Mouse (Mus musculus) intestine, postnatal 0 days (tissue): ENCODE results near the gene Samd13. TPM values are rescaled to one million over a fixed set of nuclear protein-coding genes. Genes with fewer than 3 reads are reported as not detected.

Source experiments
- ATAC-seq: fragments of 200-750 bp; cut with Nextera tagmentation; 2 replicates; pipeline ENCODE4 v1.8.0; 2017; ENCODE audit warnings: mild to moderate bottlenecking, moderate TSS enrichment, moderate library complexity
- H3K27ac ChIP-seq: fragments of 300-500 bp; sonication (generic); 2 replicates; pipeline ENCODE4 v1.5.1; 2014; ENCODE audit warnings: mild to moderate bottlenecking, low read depth, low read length, moderate library complexity
- H3K27me3 ChIP-seq: fragments of 300-500 bp; sonication (generic); replicated peaks from 2 replicates; pipeline ENCODE4 v1.6.1; 2014; ENCODE audit warnings: low read length, mixed read lengths; ENCODE audit not compliant: control insufficient read depth, insufficient read depth
- H3K36me3 ChIP-seq: fragments of 300-500 bp; sonication (generic); 2 replicates; pipeline ENCODE4 v1.6.1; 2014; ENCODE audit warnings: mild to moderate bottlenecking, moderate library complexity; ENCODE audit not compliant: control insufficient read depth, insufficient read depth
- H3K4me1 ChIP-seq: fragments of 300-500 bp; sonication (generic); replicated peaks from 2 replicates; pipeline ENCODE4 v1.6.1; 2014; ENCODE audit warnings: antibody characterized with exemption, low read length, mixed read lengths; ENCODE audit not compliant: control insufficient read depth, insufficient read depth
- H3K4me2 ChIP-seq: fragments of 300-500 bp; sonication (generic); replicated peaks from 2 replicates; pipeline ENCODE4 v1.6.1; 2014; ENCODE audit warnings: low read depth, mild to moderate bottlenecking, moderate library complexity
- H3K4me3 ChIP-seq: fragments of 300-500 bp; sonication (generic); 2 replicates; pipeline ENCODE4 v1.5.1; 2014; ENCODE audit warnings: low read depth, low read length
- H3K9ac ChIP-seq: fragments of 300-500 bp; sonication (generic); 2 replicates; pipeline ENCODE4 v1.6.1; 2014; ENCODE audit warnings: mild to moderate bottlenecking, low read depth, low read length
- H3K9me3 ChIP-seq: fragments of 300-500 bp; sonication (generic); 2 replicates; pipeline ENCODE4 v1.6.1; 2016; ENCODE audit warnings: mixed run types; ENCODE audit not compliant: control insufficient read depth
- CTCF ChIP-seq: sonication (generic); IDR thresholded peaks from 2 replicates; pipeline ENCODE4 v1.5.1; 2016; ENCODE audit warnings: low read depth, mild to moderate bottlenecking, control low read depth, antibody characterized with exemption, moderate library complexity
- WGBS: fragments of 180-500 bp; shearing (Covaris S2); extraction: QIAGEN DNeasy Blood & Tissue Kit; methylation state at CpG from one replicate; pipeline ENCODE4 v1.1.7; 2014; 5-methylcytosine and 5-hydroxymethylcytosine counted together
- polyA plus RNA-seq: library from polyadenylated mRNA; unstranded; fragments of >200 nt; fragmentation: Nextera tagmentation; extraction: Ambion mirVana; gene quantifications from 2 replicates; pipeline ENCODE4 v1.2.1, GENCODE M21; 2015

Samd13 gene
- polyA plus RNA-seq, 1 experiment from 2014 or later, result 0.07 TPM

DNA sequence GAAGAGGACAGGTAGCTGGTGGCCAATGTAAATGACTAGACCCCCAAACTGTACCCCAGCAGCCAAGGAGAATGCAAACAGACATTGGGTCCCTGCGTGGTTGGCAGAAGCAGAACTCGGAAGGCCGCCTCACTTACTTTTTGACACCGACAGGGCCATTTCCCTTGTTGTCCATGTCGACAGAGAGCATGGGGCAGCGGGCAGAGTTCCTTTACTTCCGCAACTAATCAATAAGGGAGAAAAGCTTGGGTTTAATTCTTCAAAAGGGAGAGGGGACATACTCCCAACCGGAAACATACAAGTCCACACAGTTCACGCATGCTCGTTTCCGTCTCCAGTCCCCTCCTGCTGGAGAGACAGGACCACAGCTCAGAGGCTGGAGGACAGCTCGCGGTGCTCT, 4.8 kb downstream of the Samd13 start:
- 90% methylated on average over 13 of the region's 13 CpGs for WGBS
- TF ChIP-seq CTCF, result no peak
- ATAC-seq, result no peak

GRCm38 (mm10) chr3:146679646-146680045, 5.7 kb downstream of the Samd13 start:
- Histone ChIP-seq H3K27me3 (no peaks in the 10 kb centered on the region; the same call in 1 of the 2 replicates), H3K4me1 (0 out of 2 replicates have a peak, but pooled peaks cover 3% of the 10 kb centered on the region), H3K27ac (no peak overlapping the region), H3K9ac (no peak overlapping the region), H3K4me2 (no peak overlapping the region), H3K9me3 (no peaks in the 10 kb centered on the region), H3K4me3 (no peak overlapping the region), H3K36me3 (no peaks in the 10 kb centered on the region)
- 92% methylated on average over 16 of the region's 16 CpGs for WGBS
- TF ChIP-seq CTCF, result no peak
- ATAC-seq, result no peak

More for the DNA sequence above, 4.8 kb downstream of the Samd13 start:
- Histone ChIP-seq H3K4me2 (no peak overlapping the region), H3K9me3 (no peaks in the 10 kb centered on the region), H3K4me3 (no peak overlapping the region), H3K36me3 (no peaks in the 10 kb centered on the region), H3K27ac (no peak overlapping the region), H3K9ac (no peak overlapping the region), H3K4me1 (peaks cover 3% of the 10 kb centered on the region; the same call in 1 of the 2 replicates), H3K27me3 (no peaks in the 10 kb centered on the region; the same call in 1 of the 2 replicates)

DNA sequence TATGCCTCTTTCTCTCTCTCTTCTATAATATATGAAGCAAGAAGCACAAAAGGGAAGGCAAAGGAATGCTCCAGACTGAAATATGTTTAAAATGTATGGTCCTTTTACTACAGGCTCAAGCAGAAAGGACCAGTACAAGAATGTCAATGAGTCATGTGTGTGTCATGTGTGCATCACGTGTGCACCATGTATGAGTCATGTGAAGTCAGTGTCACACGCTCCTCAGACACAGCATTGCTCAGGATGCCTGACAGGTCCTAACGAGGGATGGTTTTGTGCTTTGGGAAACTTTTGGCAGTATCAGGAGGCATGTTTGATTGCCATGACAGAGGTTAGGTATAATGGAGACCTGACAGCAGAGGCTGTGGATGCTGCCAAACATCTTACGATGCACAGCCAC, 9.2 kb downstream of the Samd13 start:
- ATAC-seq, result no peak
- H3K27me3 ChIP-seq, result no peaks in the 10 kb centered on the region
- no peaks in the 10 kb centered on the region for H3K36me3 ChIP-seq
- H3K4me3 ChIP-seq, result no peak overlapping the region
- no peaks in the 10 kb centered on the region for H3K4me1 ChIP-seq
- no peak overlapping the region for H3K4me2 ChIP-seq
- H3K9me3 ChIP-seq, result no peaks in the 10 kb centered on the region
- no peak overlapping the region for H3K9ac ChIP-seq
- WGBS, result 86% methylated on average over 4 of the region's 4 CpGs
- H3K27ac ChIP-seq, result no peak overlapping the region
- no peak for TF ChIP-seq CTCF

- Histone ChIP-seq H3K27me3 (no peaks in the 10 kb centered on the region), H3K9ac (no peak overlapping the region), H3K4me3 (no peak overlapping the region), H3K4me1 (no peaks in the 10 kb centered on the region), H3K27ac (no peak overlapping the region), H3K9me3 (no peaks in the 10 kb centered on the region), H3K36me3 (no peaks in the 10 kb centered on the region), H3K4me2 (no peak overlapping the region)
- 81% methylated on average over 1 of the region's 1 CpGs for WGBS
- no peak for TF ChIP-seq CTCF
- no peak for ATAC-seq
Observed at GRCm38 (mm10) chr3:146675101-146675500, 10.3 kb downstream of the Samd13 start.

GRCm38 (mm10) chr3:146671121-146671520, 14.3 kb downstream of the Samd13 start:
- no peak for ATAC-seq
- H3K4me2 ChIP-seq, result no peak overlapping the region
- 57% methylated on average over 2 of the region's 2 CpGs for WGBS
- no peak for TF ChIP-seq CTCF
- no peaks in the 10 kb centered on the region for H3K9me3 ChIP-seq
- no peaks in the 10 kb centered on the region for H3K27me3 ChIP-seq
- no peak overlapping the region for H3K9ac ChIP-seq
- no peak overlapping the region for H3K4me3 ChIP-seq
- H3K4me1 ChIP-seq, result no peaks in the 10 kb centered on the region
- no peaks in the 10 kb centered on the region for H3K36me3 ChIP-seq
- H3K27ac ChIP-seq, result no peak overlapping the region

DNA sequence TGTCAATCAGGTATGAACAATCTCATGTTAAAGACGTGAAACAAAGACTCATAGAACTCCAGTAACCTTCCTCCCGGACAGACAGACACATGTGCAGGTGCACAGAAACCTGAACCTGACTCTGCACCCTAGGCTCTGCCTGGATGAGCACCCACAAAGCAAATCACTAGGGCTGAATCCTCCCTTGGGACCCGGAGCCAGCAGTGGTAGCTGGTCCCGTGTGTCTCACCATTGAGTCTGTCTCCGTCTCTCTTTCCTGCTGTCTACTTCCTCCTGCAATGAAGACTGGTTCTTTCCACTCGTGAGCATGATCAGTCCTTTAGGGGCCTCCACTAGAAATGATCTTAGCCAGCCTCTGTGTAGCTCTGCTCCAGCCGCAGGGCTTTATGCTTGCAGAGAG, 23.5 kb downstream of the Samd13 start:
- ATAC-seq, result no peak
- Histone ChIP-seq H3K36me3 (no peaks in the 10 kb centered on the region), H3K27ac (no peak overlapping the region), H3K9me3 (no peaks in the 10 kb centered on the region), H3K4me1 (no peaks in the 10 kb centered on the region), H3K27me3 (no peaks in the 10 kb centered on the region), H3K4me2 (no peak overlapping the region), H3K9ac (no peak overlapping the region), H3K4me3 (no peak overlapping the region)
- 72% methylated on average over 7 of the region's 7 CpGs for WGBS
- no peak for TF ChIP-seq CTCF

GRCm38 (mm10) chr3:146661001-146661400, 24.4 kb downstream of the Samd13 start:
- Histone ChIP-seq H3K4me3 (no peak overlapping the region), H3K9me3 (no peaks in the 10 kb centered on the region), H3K36me3 (no peaks in the 10 kb centered on the region), H3K9ac (no peak overlapping the region), H3K4me2 (no peak overlapping the region), H3K27ac (no peak overlapping the region), H3K27me3 (no peaks in the 10 kb centered on the region), H3K4me1 (no peaks in the 10 kb centered on the region)
- no peak for ATAC-seq
- 65% methylated on average over 6 of the region's 6 CpGs for WGBS
- no peak for TF ChIP-seq CTCF
